Mouse (Mus musculus): Measurements from ENCODE around the gene Cdh22. TPM values are rescaled to one million over a fixed set of nuclear protein-coding genes. Genes with fewer than 3 reads are reported as not detected.

The Cdh22 gene
- polyA plus RNA-seq, 1 experiment from 2014 or later: 15.4 TPM

GRCm38 (mm10) chr2:165100749-165101148 lies 133.9 kb downstream of the Cdh22 start:
- ATAC-seq: no peak
- no peak overlapping the region for H3K4me2 ChIP-seq (ENCODE audit: low read length)
- H3K4me1 ChIP-seq (ENCODE audit: control insufficient read depth, insufficient read depth, low read length): peaks cover 16% of the 10 kb centered on the region
- 13% methylated on average over 6 of the region's 6 CpGs for WGBS
- H3K9ac ChIP-seq (ENCODE audit: low read depth, low read length): no peak overlapping the region
- H3K27ac ChIP-seq (ENCODE audit: low read length): no peak overlapping the region
- H3K9me3 ChIP-seq (replicated peaks; ENCODE audit: control insufficient read depth, low read length, poor library complexity, severe bottlenecking): no peaks in the 10 kb centered on the region
- no peak overlapping the region for H3K4me3 ChIP-seq (ENCODE audit: low read depth, low read length)
- H3K36me3 ChIP-seq (ENCODE audit: control insufficient read depth, insufficient read depth, low read length): no peaks in the 10 kb centered on the region
- no peaks in the 10 kb centered on the region; the same call in 1 of the 2 replicates for H3K27me3 ChIP-seq (ENCODE audit: control insufficient read depth, insufficient read depth, low read depth, low read length)

GRCm38 (mm10) chr2:165098861-165099260 lies 135.8 kb downstream of the Cdh22 start:
- H3K36me3 ChIP-seq (ENCODE audit: control insufficient read depth, insufficient read depth, low read length): no peaks in the 10 kb centered on the region
- H3K4me2 ChIP-seq (ENCODE audit: low read length): no peak overlapping the region
- no peak overlapping the region for H3K9ac ChIP-seq (ENCODE audit: low read depth, low read length)
- peaks cover 16% of the 10 kb centered on the region for H3K4me1 ChIP-seq (ENCODE audit: control insufficient read depth, insufficient read depth, low read length)
- no peak overlapping the region for H3K27ac ChIP-seq (ENCODE audit: low read length)
- WGBS: 83% methylated on average over 3 of the region's 3 CpGs
- H3K9me3 ChIP-seq (replicated peaks; ENCODE audit: control insufficient read depth, low read length, poor library complexity, severe bottlenecking): no peaks in the 10 kb centered on the region
- no peak for ATAC-seq
- H3K27me3 ChIP-seq (ENCODE audit: control insufficient read depth, insufficient read depth, low read depth, low read length): no peaks in the 10 kb centered on the region; the same call in 1 of the 2 replicates
- no peak overlapping the region for H3K4me3 ChIP-seq (ENCODE audit: low read depth, low read length)

- WGBS: 18% methylated on average over 10 of the region's 10 CpGs
- Histone ChIP-seq H3K9me3 (replicated peaks; ENCODE audit: control insufficient read depth, low read length, poor library complexity, severe bottlenecking) (no peaks in the 10 kb centered on the region), H3K27ac (ENCODE audit: low read length) (peak overlapping the region; percentile 51; the same call in 1 of the 2 replicates), H3K4me1 (ENCODE audit: control insufficient read depth, insufficient read depth, low read length) (peaks cover 16% of the 10 kb centered on the region), H3K4me2 (ENCODE audit: low read length) (no peak overlapping the region), H3K27me3 (ENCODE audit: control insufficient read depth, insufficient read depth, low read depth, low read length) (no peaks in the 10 kb centered on the region), H3K36me3 (ENCODE audit: control insufficient read depth, insufficient read depth, low read length) (no peaks in the 10 kb centered on the region), H3K9ac (ENCODE audit: low read depth, low read length) (peak overlapping the region; percentile 2; the same call in 1 of the 2 replicates), H3K4me3 (ENCODE audit: low read depth, low read length) (no peak overlapping the region)
- ATAC-seq: peak; percentile 22; the same call in 1 of the 2 replicates
These were observed 138.3 kb downstream of the Cdh22 start for GRCm38 (mm10) chr2:165096367-165096766.

GRCm38 (mm10) chr2:165092393-165092792 lies 142.3 kb downstream of the Cdh22 start:
- ATAC-seq: no peak
- Histone ChIP-seq H3K4me1 (ENCODE audit: control insufficient read depth, insufficient read depth, low read length) (peaks cover 14% of the 10 kb centered on the region), H3K36me3 (ENCODE audit: control insufficient read depth, insufficient read depth, low read length) (no peaks in the 10 kb centered on the region), H3K4me2 (ENCODE audit: low read length) (no peak overlapping the region), H3K27me3 (ENCODE audit: control insufficient read depth, insufficient read depth, low read depth, low read length) (no peaks in the 10 kb centered on the region), H3K27ac (ENCODE audit: low read length) (no peak overlapping the region; the same call in 1 of the 2 replicates), H3K9ac (ENCODE audit: low read depth, low read length) (no peak overlapping the region), H3K4me3 (ENCODE audit: low read depth, low read length) (no peak overlapping the region), H3K9me3 (replicated peaks; ENCODE audit: control insufficient read depth, low read length, poor library complexity, severe bottlenecking) (no peaks in the 10 kb centered on the region)
- WGBS: 35% methylated on average over 7 of the region's 7 CpGs

DNA sequence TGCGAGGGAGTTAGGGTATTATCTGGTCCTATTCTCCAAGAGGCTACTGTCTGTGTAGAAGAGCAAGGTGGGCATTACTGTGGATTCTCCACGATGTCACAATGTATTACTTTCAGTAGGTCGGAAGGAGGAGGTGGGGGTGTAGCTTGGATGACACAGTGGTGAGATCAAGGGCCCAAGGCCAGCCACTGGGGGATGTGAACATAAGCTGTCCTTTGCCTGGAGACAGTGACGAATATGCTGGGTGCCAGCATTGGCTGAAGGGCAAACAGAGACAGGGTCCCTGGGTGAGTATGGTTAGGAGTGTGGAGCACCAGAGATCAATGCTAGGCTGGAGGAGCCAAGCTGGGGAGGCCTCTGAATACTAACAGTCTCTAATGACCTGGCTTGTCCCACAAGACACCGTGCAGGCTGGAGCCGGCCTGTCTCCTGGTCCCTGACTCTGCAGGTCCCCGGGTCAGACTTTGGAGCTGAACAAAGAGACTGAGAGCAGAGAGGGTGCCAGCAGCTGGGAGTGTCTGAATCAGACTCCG lies 143.2 kb downstream of the Cdh22 start:
- H3K9ac ChIP-seq (ENCODE audit: low read depth, low read length): no peak overlapping the region
- no peaks in the 10 kb centered on the region for H3K9me3 ChIP-seq (replicated peaks; ENCODE audit: control insufficient read depth, low read length, poor library complexity, severe bottlenecking)
- H3K4me2 ChIP-seq (ENCODE audit: low read length): no peak overlapping the region
- H3K4me1 ChIP-seq (ENCODE audit: control insufficient read depth, insufficient read depth, low read length): peaks cover 8% of the 10 kb centered on the region
- ATAC-seq: no peak
- 0 out of 2 replicates have a peak overlapping the region, but pooled peaks have one; percentile 6 for H3K27ac ChIP-seq (ENCODE audit: low read length)
- WGBS: 69% methylated on average over 8 of the region's 8 CpGs
- no peaks in the 10 kb centered on the region for H3K36me3 ChIP-seq (ENCODE audit: control insufficient read depth, insufficient read depth, low read length)
- H3K4me3 ChIP-seq (ENCODE audit: low read depth, low read length): no peak overlapping the region
- H3K27me3 ChIP-seq (ENCODE audit: control insufficient read depth, insufficient read depth, low read depth, low read length): no peaks in the 10 kb centered on the region

DNA sequence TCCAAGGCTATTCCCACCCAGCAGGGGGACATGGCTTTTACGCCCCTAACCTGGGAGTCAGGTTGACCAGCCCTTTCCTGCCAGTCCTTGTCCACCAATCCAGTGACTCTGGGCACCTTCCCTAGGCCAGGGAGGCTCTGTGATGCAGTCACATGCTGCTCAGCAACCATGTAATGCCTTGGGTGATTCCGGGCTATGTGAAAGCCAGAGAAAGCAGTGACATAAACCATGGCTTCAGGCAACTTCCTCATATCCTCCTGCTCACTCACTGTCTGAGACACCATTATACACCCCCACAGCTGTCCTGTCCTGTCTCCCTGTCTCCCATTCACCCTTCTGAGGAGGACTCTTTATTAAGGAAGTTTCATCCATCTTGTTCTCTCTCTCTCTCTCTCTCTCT lies 144.0 kb downstream of the Cdh22 start, which contains the start of gene 1700025C18Rik:
1700025C18Rik (minus strand) TSS at position 101 of the 400 bp plus-strand sequence.
- WGBS: 78% methylated on average over 2 of the region's 2 CpGs
- Histone ChIP-seq H3K9ac (ENCODE audit: low read depth, low read length) (0 out of 2 replicates have a peak within 1 kb of the TSS, but pooled peaks have one; percentile 4), H3K36me3 (ENCODE audit: control insufficient read depth, insufficient read depth, low read length) (no peaks in the 10 kb centered on the region), H3K4me3 (ENCODE audit: low read depth, low read length) (no peak within 1 kb of the TSS), H3K27ac (ENCODE audit: low read length) (peak within 1 kb of the TSS; percentile 6; the same call in 1 of the 2 replicates), H3K9me3 (replicated peaks; ENCODE audit: control insufficient read depth, low read length, poor library complexity, severe bottlenecking) (no peaks in the 10 kb centered on the region), H3K4me2 (ENCODE audit: low read length) (no peak within 1 kb of the TSS), H3K4me1 (ENCODE audit: control insufficient read depth, insufficient read depth, low read length) (0 out of 2 replicates have a peak, but pooled peaks cover 7% of the 10 kb centered on the region), H3K27me3 (ENCODE audit: control insufficient read depth, insufficient read depth, low read depth, low read length) (no peaks in the 10 kb centered on the region)
- no peak for ATAC-seq

GRCm38 (mm10) chr2:165089470-165089869 lies 145.2 kb downstream of the Cdh22 start:
- no peak overlapping the region; the same call in 1 of the 2 replicates for H3K27ac ChIP-seq (ENCODE audit: low read length)
- H3K9me3 ChIP-seq (replicated peaks; ENCODE audit: control insufficient read depth, low read length, poor library complexity, severe bottlenecking): no peaks in the 10 kb centered on the region
- 0 out of 2 replicates have a peak overlapping the region, but pooled peaks have one; percentile 4 for H3K9ac ChIP-seq (ENCODE audit: low read depth, low read length)
- 0 out of 2 replicates have a peak, but pooled peaks cover 7% of the 10 kb centered on the region for H3K4me1 ChIP-seq (ENCODE audit: control insufficient read depth, insufficient read depth, low read length)
- ATAC-seq: peak; percentile 47
- no peaks in the 10 kb centered on the region for H3K27me3 ChIP-seq (ENCODE audit: control insufficient read depth, insufficient read depth, low read depth, low read length)
- no peak overlapping the region for H3K4me2 ChIP-seq (ENCODE audit: low read length)
- no peak overlapping the region for H3K4me3 ChIP-seq (ENCODE audit: low read depth, low read length)
- H3K36me3 ChIP-seq (ENCODE audit: control insufficient read depth, insufficient read depth, low read length): no peaks in the 10 kb centered on the region
- WGBS: 37% methylated on average over 14 of the region's 14 CpGs

- Histone ChIP-seq H3K9me3 (replicated peaks; ENCODE audit: control insufficient read depth, low read length, poor library complexity, severe bottlenecking) (no peaks in the 10 kb centered on the region), H3K4me1 (ENCODE audit: control insufficient read depth, insufficient read depth, low read length) (0 out of 2 replicates have a peak, but pooled peaks cover 7% of the 10 kb centered on the region), H3K9ac (ENCODE audit: low read depth, low read length) (peak overlapping the region; percentile 21; the same call in 1 of the 2 replicates), H3K36me3 (ENCODE audit: control insufficient read depth, insufficient read depth, low read length) (no peaks in the 10 kb centered on the region), H3K4me2 (ENCODE audit: low read length) (no peak overlapping the region), H3K27me3 (ENCODE audit: control insufficient read depth, insufficient read depth, low read depth, low read length) (no peaks in the 10 kb centered on the region), H3K27ac (ENCODE audit: low read length) (no peak overlapping the region), H3K4me3 (ENCODE audit: low read depth, low read length) (no peak overlapping the region)
- ATAC-seq: no peak
- WGBS: 78% methylated on average over 4 of the region's 4 CpGs
These were observed 148.0 kb downstream of the Cdh22 start for GRCm38 (mm10) chr2:165086634-165087033.

GRCm38 (mm10) chr2:165081257-165081656 lies 153.4 kb downstream of the Cdh22 start:
- no peaks in the 10 kb centered on the region for H3K9me3 ChIP-seq (replicated peaks; ENCODE audit: control insufficient read depth, low read length, poor library complexity, severe bottlenecking)
- no peak overlapping the region for H3K9ac ChIP-seq (ENCODE audit: low read depth, low read length)
- no peak overlapping the region for H3K4me3 ChIP-seq (ENCODE audit: low read depth, low read length)
- no peak for ATAC-seq
- H3K36me3 ChIP-seq (ENCODE audit: control insufficient read depth, insufficient read depth, low read length): no peaks in the 10 kb centered on the region
- no peak overlapping the region for H3K4me2 ChIP-seq (ENCODE audit: low read length)
- H3K27me3 ChIP-seq (ENCODE audit: control insufficient read depth, insufficient read depth, low read depth, low read length): peaks cover 3% of the 10 kb centered on the region
- peaks cover 19% of the 10 kb centered on the region for H3K4me1 ChIP-seq (ENCODE audit: control insufficient read depth, insufficient read depth, low read length)
- no peak overlapping the region for H3K27ac ChIP-seq (ENCODE audit: low read length)
- WGBS: 17% methylated on average over 7 of the region's 7 CpGs

All from midbrain, embryonic 16.5 days (tissue).